Mouse (Mus musculus): ENCODE measurements around the gene Drosha.

Gene Drosha

GRCm38 (mm10) chr15:12832599-12832998 is 8.0 kb downstream of the Drosha start:
- no peak for DNase-seq (ENCODE audit: low spot score in 2 of 2)

- no peak for DNase-seq (ENCODE audit: low spot score in 2 of 2)
Measured at GRCm38 (mm10) chr15:12833385-12833784, 8.8 kb downstream of the Drosha start.

GRCm38 (mm10) chr15:12834231-12834630 is 9.6 kb downstream of the Drosha start:
- DNase-seq (ENCODE audit: low spot score in 2 of 2) = no peak

- DNase-seq (ENCODE audit: low spot score in 2 of 2) = no peak
Measured at GRCm38 (mm10) chr15:12840737-12841136, 16.1 kb downstream of the Drosha start.

GRCm38 (mm10) chr15:12842833-12843232 is 18.2 kb downstream of the Drosha start:
- no peak for DNase-seq (ENCODE audit: low spot score in 2 of 2)

- DNase-seq (ENCODE audit: low spot score in 2 of 2) = no peak
Measured at GRCm38 (mm10) chr15:12848196-12848975, 23.8 kb downstream of the Drosha start.

GRCm38 (mm10) chr15:12849373-12849772 is 24.8 kb downstream of the Drosha start:
- DNase-seq (ENCODE audit: low spot score in 2 of 2) = no peak

GRCm38 (mm10) chr15:12853471-12853870 is 28.9 kb downstream of the Drosha start:
- DNase-seq (ENCODE audit: low spot score in 2 of 2) = no peak

GRCm38 (mm10) chr15:12856780-12857179 is 32.2 kb downstream of the Drosha start:
- DNase-seq (ENCODE audit: low spot score in 2 of 2) = no peak

GRCm38 (mm10) chr15:12857840-12858516 is 33.4 kb downstream of the Drosha start:
- no peak for DNase-seq (ENCODE audit: low spot score in 2 of 2)

GRCm38 (mm10) chr15:12858645-12859044 is 34.0 kb downstream of the Drosha start:
- no peak for DNase-seq (ENCODE audit: low spot score in 2 of 2)

- DNase-seq (ENCODE audit: low spot score in 2 of 2) = no peak
Measured at GRCm38 (mm10) chr15:12862061-12862460, 37.4 kb downstream of the Drosha start.

GRCm38 (mm10) chr15:12863669-12864068 is 39.1 kb downstream of the Drosha start:
- no peak for DNase-seq (ENCODE audit: low spot score in 2 of 2)

- no peak for DNase-seq (ENCODE audit: low spot score in 2 of 2)
Measured at GRCm38 (mm10) chr15:12865595-12866314, 41.1 kb downstream of the Drosha start.

- DNase-seq (ENCODE audit: low spot score in 2 of 2) = no peak
Measured at GRCm38 (mm10) chr15:12867269-12867668, 42.7 kb downstream of the Drosha start.

GRCm38 (mm10) chr15:12875442-12876176 is 51.0 kb downstream of the Drosha start:
- no peak for DNase-seq (ENCODE audit: low spot score in 2 of 2)

- DNase-seq (ENCODE audit: low spot score in 2 of 2) = no peak
Measured at GRCm38 (mm10) chr15:12876266-12876665, 51.7 kb downstream of the Drosha start.

GRCm38 (mm10) chr15:12876881-12877280 is 52.3 kb downstream of the Drosha start:
- DNase-seq (ENCODE audit: low spot score in 2 of 2) = no peak

- DNase-seq (ENCODE audit: low spot score in 2 of 2) = no peak
Measured at GRCm38 (mm10) chr15:12877934-12878333, 53.3 kb downstream of the Drosha start.

GRCm38 (mm10) chr15:12878581-12878980 is 54.0 kb downstream of the Drosha start:
- DNase-seq (ENCODE audit: low spot score in 2 of 2) = no peak

- no peak for DNase-seq (ENCODE audit: low spot score in 2 of 2)
Measured at GRCm38 (mm10) chr15:12879937-12880336, 55.3 kb downstream of the Drosha start.

- no peak for DNase-seq (ENCODE audit: low spot score in 2 of 2)
Measured at GRCm38 (mm10) chr15:12884855-12885254, 60.2 kb downstream of the Drosha start.

All from urinary bladder, postnatal 4 days (tissue).